Mouse (Mus musculus): ENCODE measurements around the gene S1pr5. TPM values are rescaled to one million over a fixed set of nuclear protein-coding genes. Genes with fewer than 3 reads are reported as not detected.

S1pr5 gene
- total and polyA plus RNA-seq, 3 experiments = 0.04 to 0.08 TPM; not detected in 1

GRCm38 (mm10) chr9:21287571-21288402 is 39.5 kb upstream of the S1pr5 start, which contains the start of gene Kri1:
Gene Kri1, minus strand, starts transcription at chr9:21287969.
- peak within 1 kb of the TSS; percentile 69 to 71 for H3K4me3 ChIP-seq (ENCODE audit: control insufficient read depth in 1 of 2, insufficient read depth in 1 of 2, low read depth in 2 of 2, low read length in 2 of 2)
- peaks cover 26 to 28% of the 10 kb centered on the region in 2 experiments for H3K4me1 ChIP-seq (ENCODE audit: control insufficient read depth in 1 of 2, insufficient read depth in 2 of 2, low read length in 2 of 2)
- H3K36me3 ChIP-seq (ENCODE audit: control insufficient read depth in 1 of 2, insufficient read depth in 2 of 2, low read length in 2 of 2) = peaks cover 19 to 40% of the 10 kb centered on the region in 2 experiments
- H3K9me3 ChIP-seq (replicated peaks; ENCODE audit: insufficient read depth, low read length) = no peaks in the 10 kb centered on the region
- H3K27me3 ChIP-seq (ENCODE audit: control insufficient read depth in 1 of 2, insufficient read depth in 2 of 2, low read length in 2 of 2) = no peaks in the 10 kb centered on the region
- peak; percentile 100 for DNase-seq (ENCODE audit: low read depth, low spot score)
- peak within 1 kb of the TSS; percentile 87 for H3K27ac ChIP-seq (ENCODE audit: control insufficient read depth, low read depth, low read length)
- peak within 1 kb of the TSS; percentile 75 for H3K9ac ChIP-seq (ENCODE audit: control insufficient read depth, low read depth, low read length, poor library complexity, severe bottlenecking)
- TF ChIP-seq CHD1 (IDR thresholded peaks at IDR 0.05; ENCODE audit: low read depth, low read length) = no peak
- TF ChIP-seq SIN3A (IDR thresholded peaks at IDR 0.05; ENCODE audit: low read length) = no peak
- no peak; the same call in 1 of the 2 replicates for TF ChIP-seq GATA1 (IDR thresholded peaks at IDR 0.05; ENCODE audit: low read depth, low read length)
- no peak for TF ChIP-seq CHD2 (IDR thresholded peaks at IDR 0.05; ENCODE audit: low read length)
- TF ChIP-seq UBTF (IDR thresholded peaks at IDR 0.05; ENCODE audit: borderline replicate concordance, insufficient read depth, low read depth, low read length) = 0 out of 2 replicates have a peak, but pooled peaks have one; percentile 79
- no peak for TF ChIP-seq CTCF (IDR thresholded peaks at IDR 0.05 in 2 of 3, conservative IDR thresholded peaks at IDR 0.05 in 1 of 3; ENCODE audit: control insufficient read depth in 1 of 3, insufficient read depth in 1 of 3, low read depth in 2 of 3, low read length in 3 of 3, poor library complexity in 1 of 3, severe bottlenecking in 1 of 3)
- TF ChIP-seq NELFE (IDR thresholded peaks at IDR 0.05; ENCODE audit: low read depth, low read length) = no peak
- TF ChIP-seq ZNF384 (IDR thresholded peaks at IDR 0.05; ENCODE audit: low read depth, low read length) = no peak
- peak; percentile 31; the same call in 1 of the 2 replicates for TF ChIP-seq TAL1 (IDR thresholded peaks at IDR 0.05; ENCODE audit: low read length)
- TF ChIP-seq POLR2AphosphoS5 (IDR thresholded peaks at IDR 0.05; ENCODE audit: borderline replicate concordance, low read depth, low read length) = peak; percentile 81; the same call in 1 of the 2 replicates
- TF ChIP-seq E2F4 (IDR thresholded peaks at IDR 0.05; ENCODE audit: borderline replicate concordance, low read depth, low read length) = no peak
- no peak for TF ChIP-seq GABPA (IDR thresholded peaks at IDR 0.05; ENCODE audit: low read depth, low read length)
- TF ChIP-seq TBP (IDR thresholded peaks at IDR 0.05; ENCODE audit: low read depth, low read length) = peak; percentile 89
- TF ChIP-seq POLR2A (IDR thresholded peaks at IDR 0.05; ENCODE audit: control insufficient read depth in 1 of 2, insufficient read depth in 1 of 2, low read depth in 1 of 2, low read length in 2 of 2, poor library complexity in 1 of 2) = peak in 1 of 2 experiments; percentile 100; a peak in 2 of 4 replicates
- no peak for TF ChIP-seq MAFK (IDR thresholded peaks at IDR 0.05; ENCODE audit: borderline replicate concordance, low read depth, low read length)
- no peak for TF ChIP-seq MAZ (IDR thresholded peaks at IDR 0.05; ENCODE audit: low read depth, low read length)
- no peak for TF ChIP-seq RAD21 (IDR thresholded peaks at IDR 0.05; ENCODE audit: low read depth, low read length)
- peaks cover 52% of the 10 kb centered on the region for H3K79me2 ChIP-seq (ENCODE audit: control insufficient read depth, insufficient read depth, low read length, poor library complexity)

- Histone ChIP-seq H3K27ac (ENCODE audit: control insufficient read depth, low read depth, low read length) (peak overlapping the region; percentile 85), H3K4me1 (ENCODE audit: control insufficient read depth in 1 of 2, insufficient read depth in 2 of 2, low read length in 2 of 2) (peaks cover 23 to 25% of the 10 kb centered on the region in 2 experiments), H3K36me3 (ENCODE audit: control insufficient read depth in 1 of 2, insufficient read depth in 2 of 2, low read length in 2 of 2) (peaks cover 25 to 35% of the 10 kb centered on the region in 2 experiments), H3K9ac (ENCODE audit: control insufficient read depth, low read depth, low read length, poor library complexity, severe bottlenecking) (peak overlapping the region; percentile 75), H3K79me2 (ENCODE audit: control insufficient read depth, insufficient read depth, low read length, poor library complexity) (peaks cover 51% of the 10 kb centered on the region), H3K27me3 (ENCODE audit: control insufficient read depth in 1 of 2, insufficient read depth in 2 of 2, low read length in 2 of 2) (no peaks in the 10 kb centered on the region), H3K9me3 (replicated peaks; ENCODE audit: insufficient read depth, low read length) (no peaks in the 10 kb centered on the region), H3K4me3 (ENCODE audit: control insufficient read depth in 1 of 2, insufficient read depth in 1 of 2, low read depth in 2 of 2, low read length in 2 of 2) (peak overlapping the region; percentile 69 to 71)
- 0 out of 2 replicates have a peak, but pooled peaks have one; percentile 33 for TF ChIP-seq TBP (IDR thresholded peaks at IDR 0.05; ENCODE audit: low read depth, low read length)
- TF ChIP-seq TCF12 (IDR thresholded peaks at IDR 0.05; ENCODE audit: low read depth, low read length) = no peak
- TF ChIP-seq POLR2AphosphoS5 (IDR thresholded peaks at IDR 0.05; ENCODE audit: borderline replicate concordance, low read depth, low read length) = no peak
- no peak for TF ChIP-seq SMC3 (IDR thresholded peaks at IDR 0.05; ENCODE audit: low read depth, low read length)
- TF ChIP-seq ZKSCAN1 (IDR thresholded peaks at IDR 0.05; ENCODE audit: low read depth, low read length) = no peak
- peak; percentile 36; the same call in 1 of the 2 replicates for TF ChIP-seq TAL1 (IDR thresholded peaks at IDR 0.05; ENCODE audit: low read length)
- TF ChIP-seq CHD1 (IDR thresholded peaks at IDR 0.05; ENCODE audit: low read depth, low read length) = no peak
- TF ChIP-seq GATA1 (IDR thresholded peaks at IDR 0.05; ENCODE audit: low read depth, low read length) = peak; percentile 81
- peak; percentile 83 for DNase-seq (ENCODE audit: low read depth, low spot score)
Measured at GRCm38 (mm10) chr9:21286753-21287152, 38.5 kb upstream of the S1pr5 start.

Measured in MEL (cell line).